Mouse (Mus musculus) liver, embryonic 14.5 days (tissue): ENCODE results near the gene Slc39a3.

Experiments used
- CTCF ChIP-seq: IDR thresholded peaks from 2 replicates; pipeline ENCODE4 v1.5.1; 2016; ENCODE audit warnings: antibody characterized with exemption, low read depth, control low read depth
- EP300 ChIP-seq: IDR thresholded peaks from 2 replicates; pipeline ENCODE4 v1.6.1; 2016; ENCODE audit warnings: antibody characterized with exemption, low read depth

GRCm38 (mm10) chr10:81062710-81063109, 25.5 kb upstream of the Slc39a3 start:
- no peak for TF ChIP-seq CTCF
- no peak for TF ChIP-seq EP300
